Mouse (Mus musculus) mesoderm, embryonic 11.5 days (tissue): ENCODE results near the gene Cntn1.

Experiments used
- DNase-seq: peaks from one replicate; pipeline ENCODE4 v3.0.0-alpha.2; 2012; ENCODE audit warnings: low read depth, low spot score

The Cntn1 gene

DNA sequence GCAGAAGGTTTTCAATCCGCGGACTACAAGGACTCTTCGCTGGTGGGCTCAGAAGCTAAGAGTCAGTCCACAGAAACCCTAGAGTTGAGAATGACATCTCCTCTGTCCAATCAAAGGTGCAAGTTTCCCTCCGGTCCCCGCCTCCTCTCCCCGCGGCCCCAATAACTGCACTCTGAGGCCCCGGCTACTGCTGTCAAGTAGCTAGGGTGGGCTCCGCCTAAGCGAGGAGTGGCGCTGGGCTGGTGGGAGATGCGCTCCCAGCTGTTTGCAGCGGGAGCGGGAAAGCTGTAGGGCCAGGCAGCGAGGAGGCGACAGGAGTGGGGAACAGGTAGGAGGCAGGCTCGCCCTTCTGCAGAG lies at the start of gene Cntn1:
Gene Cntn1 (plus strand): TSS at position 170 of the 357 bp plus-strand sequence.
- DNase-seq, result peak; percentile 92

DNA sequence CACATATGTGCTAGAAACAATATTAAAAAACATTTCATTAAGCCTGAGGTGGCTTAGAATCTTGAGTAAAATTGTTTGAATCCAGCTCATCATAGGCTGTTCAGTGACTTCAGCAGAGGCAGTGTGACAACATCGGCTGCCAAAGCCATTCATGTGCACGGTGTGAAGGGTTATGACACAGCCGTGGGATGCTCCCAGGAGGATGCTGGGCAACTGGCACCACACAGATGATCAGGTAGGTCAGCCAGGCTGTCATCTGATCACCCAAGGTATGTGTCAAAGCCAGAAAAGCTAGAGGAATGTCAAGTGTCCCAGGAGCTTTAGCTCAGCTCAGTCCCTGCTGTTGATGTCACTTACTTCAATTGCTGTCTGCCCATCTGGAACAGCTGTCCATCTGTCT lies 49.5 kb upstream of the Cntn1 start:
- DNase-seq, result no peak

DNA sequence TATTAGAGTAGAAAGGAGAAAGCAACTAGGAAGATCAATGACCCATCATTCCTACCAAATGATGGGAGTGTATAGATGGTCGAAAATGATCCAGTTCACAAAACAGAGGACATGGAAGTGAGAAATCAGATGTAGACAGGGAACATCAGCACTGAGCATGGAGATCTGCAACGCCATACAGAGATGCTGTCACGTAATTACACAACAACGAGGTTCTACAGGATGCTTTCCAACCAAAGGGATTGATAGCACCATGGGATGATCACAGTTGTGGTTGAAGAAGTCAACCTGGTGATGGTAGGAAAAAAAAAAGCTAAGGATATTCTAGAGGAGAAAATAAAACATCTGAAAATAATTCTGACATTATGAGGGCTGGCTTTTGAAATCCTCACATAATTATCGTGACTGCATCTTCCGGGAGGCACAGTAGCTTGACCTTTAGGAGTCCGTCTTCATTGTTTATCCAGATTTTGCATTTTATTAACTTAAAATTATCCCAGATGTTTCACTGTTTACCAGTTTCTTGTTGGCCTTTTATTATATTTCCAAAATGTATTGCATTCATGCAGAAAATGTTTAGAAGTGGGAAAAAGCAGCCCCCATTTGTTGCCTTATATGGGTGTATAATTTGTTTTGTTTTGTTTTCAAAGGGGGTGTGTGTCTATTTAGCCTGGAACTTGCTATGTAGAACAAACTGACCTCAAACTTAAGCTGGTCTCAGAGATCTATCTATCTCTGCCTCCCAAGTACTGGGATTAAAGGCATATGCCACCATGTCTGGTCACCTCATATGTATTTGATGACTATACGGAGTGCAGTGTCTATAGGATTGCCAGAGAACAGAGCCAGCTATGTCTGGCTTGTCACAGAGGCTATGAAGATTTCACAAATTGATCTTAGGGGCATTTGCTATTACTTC lies 38.5 kb upstream of the Cntn1 start:
- no peak for DNase-seq

DNA sequence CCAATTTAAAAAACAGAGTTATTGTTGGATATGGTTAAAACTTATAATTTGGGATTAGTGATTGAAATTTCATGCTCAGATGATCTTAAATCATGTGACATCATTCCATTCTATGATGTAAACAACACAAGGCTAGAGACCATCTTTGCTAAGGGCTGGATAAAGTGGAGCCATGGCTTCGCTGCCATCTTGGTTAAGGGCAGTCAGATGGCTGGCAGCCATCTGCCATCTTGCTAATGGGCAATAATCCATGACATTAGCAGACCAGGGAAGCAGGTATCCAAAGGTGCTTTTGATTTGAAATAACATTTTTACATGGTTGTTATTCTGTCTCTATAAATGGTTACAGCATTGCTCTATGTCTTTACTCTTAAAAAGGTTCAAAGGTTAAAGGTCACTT lies 16.9 kb upstream of the Cntn1 start:
- no peak for DNase-seq

DNA sequence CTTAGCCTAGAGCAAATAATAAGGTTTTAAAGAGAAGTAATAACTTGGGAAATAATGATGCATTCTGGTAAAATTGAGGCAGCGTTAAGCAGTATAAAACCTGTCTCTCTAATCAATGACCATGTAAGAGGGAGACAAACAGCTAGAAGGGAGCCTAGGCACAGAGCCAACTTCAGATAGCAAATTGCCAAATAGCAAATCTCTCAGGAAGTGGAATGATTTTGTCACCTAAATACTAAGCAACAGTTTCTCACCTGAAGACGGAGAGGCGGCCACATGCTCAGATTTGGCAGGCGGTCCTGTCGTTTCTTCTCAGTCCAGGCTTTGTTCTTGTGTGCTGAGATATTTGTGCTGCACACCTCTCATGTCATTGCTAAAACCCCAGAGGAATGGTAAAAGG lies 8.4 kb upstream of the Cntn1 start:
- DNase-seq, result no peak

DNA sequence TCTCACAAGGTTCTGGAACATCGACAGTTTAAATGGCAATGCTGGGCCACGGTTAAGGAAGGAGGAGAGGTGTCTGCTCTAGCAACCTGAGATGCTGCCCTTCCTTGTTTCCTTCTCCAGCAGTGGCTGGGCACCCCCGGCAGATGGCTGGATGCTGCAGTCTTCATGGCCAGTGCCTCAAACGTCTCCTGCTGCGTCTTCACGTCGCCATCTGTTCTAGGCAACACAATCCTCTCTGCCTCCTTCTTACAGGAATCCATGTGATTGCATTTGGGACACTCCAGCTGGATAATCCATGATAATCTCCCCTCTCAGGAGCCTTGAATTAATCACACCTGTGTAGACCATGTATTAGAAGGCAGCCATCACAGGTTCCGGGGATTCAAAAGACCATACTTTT lies 4.9 kb upstream of the Cntn1 start:
- DNase-seq, result no peak

DNA sequence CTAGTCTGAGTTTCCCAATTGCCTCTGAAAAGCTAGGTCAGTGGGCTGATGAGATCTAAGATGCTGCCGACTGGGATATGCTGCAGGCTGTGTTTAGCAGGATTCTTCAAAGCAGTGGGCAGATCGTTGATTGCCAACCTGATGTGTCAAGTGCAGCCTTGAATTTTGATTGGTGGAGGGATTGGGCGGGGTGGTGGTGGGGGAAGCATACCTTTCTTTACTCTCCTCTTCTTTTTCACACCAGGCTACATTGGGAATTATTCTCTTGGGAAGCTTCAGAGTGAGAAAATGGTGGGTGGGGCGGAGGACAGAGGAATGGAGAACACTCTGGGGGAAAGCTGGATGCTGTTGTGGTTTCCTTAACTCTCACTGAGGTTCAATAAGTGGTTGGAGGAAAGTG lies 2.9 kb upstream of the Cntn1 start:
- no peak for DNase-seq

DNA sequence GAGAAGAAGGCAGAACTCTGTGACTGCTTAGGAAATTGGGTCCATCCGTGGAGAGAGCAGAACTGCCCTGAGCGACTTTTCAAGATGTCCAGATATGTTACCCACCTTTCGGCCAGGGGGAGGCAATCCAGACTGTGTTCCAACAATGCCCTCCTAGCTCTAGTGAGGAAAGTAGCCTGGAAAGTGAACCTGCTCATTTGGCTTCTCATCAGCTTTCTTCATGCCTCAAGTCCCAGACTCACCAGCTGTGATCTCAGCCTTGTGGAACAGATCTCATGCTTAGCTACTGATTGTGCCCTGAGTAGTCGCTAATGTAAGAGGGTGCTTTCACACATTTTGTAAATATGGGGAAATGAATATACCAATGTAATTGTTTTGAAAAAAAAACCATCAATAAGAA lies 2.4 kb upstream of the Cntn1 start:
- DNase-seq, result no peak

DNA sequence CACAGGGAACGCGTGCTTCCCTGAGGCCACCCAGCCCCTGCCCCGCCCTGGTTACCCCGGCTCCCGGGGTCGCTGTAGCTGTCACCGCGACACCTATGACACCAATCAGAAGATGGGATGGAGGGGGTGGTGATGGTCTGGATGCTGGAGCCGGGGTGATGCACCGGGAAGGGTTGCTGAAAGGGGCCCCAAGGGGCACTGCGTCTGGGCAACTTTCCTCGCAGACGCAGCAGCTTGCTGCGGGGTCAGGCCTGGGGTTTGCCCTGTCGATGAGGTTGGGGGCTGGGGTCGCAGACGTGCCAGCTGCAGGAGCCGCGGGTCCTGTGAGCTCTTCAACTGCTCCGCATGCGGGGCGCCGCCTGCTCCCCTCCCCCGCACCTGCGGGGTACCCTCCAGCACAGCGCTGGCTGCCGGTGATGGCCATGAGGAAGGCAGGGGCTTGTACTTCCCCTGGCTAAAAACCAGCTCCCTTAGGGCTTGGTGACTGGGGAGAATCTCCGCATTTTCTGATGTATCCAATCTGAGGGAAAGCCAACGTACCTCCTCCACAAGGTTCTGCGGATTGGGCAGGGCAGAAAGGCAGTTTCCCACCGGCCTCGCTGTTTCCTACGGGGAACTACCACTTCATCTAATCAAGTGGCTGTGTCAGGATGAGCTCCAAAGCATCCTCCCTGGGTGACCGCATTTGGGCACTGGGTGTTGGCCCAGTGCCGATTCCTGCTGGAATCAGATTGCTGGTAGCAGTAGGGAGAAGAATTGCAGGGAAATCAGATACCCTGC lies 578 bp downstream of the Cntn1 start:
- DNase-seq, result peak; percentile 12

DNA sequence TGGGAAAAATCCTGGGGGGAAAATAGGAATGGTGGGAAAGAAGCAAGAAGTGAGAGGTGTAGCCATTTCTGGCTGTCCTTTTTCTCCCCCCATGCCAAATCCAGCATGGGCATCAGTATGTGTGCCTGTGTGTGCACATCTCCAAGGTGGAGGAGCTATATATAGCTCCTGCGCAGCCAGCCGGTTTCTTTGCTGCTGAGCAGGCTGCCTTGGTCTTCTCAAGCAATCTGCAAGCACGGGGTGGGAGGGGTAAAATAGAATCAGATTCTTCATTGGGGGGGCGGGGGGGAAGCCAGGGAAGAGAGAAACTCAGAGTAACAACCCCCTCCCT lies 1.1 kb downstream of the Cntn1 start:
- DNase-seq, result no peak

DNA sequence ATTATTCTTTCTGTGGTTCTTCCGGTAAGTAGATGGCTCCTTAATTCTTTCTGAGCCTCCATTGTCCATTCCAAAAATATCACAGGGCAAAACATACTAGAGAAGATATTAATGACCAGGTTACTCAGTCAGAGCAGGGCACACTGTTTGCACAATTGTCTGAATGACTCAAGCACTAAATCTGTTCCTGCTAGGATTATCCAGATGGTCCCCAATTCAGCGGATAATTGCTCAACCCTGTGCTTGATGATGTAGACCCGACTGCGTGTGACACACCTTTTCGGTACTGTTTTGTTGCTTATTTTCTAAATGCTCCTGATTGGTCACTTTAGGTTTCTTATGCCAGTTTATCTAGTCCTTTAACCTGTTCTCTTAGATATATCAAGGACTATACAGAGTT lies 6.6 kb downstream of the Cntn1 start:
- DNase-seq, result no peak

DNA sequence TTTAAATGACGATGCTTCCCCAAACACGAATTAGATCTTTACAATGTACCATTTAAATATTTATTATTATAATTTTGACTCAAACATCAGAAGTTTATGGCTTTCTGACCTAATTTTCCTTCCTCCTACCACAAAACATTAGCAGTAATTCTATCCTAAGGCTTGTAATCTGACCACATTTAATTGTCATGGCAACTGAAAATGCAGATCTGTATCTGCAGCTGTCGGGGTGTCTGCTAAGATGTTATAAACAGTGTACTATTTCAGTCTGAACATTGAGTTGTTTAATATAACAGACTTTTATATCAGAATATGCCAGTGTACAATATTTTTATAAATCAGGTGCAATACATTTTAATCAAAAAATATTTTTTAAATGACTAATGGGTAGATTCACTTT lies 10.0 kb downstream of the Cntn1 start:
- DNase-seq, result peak; percentile 8

DNA sequence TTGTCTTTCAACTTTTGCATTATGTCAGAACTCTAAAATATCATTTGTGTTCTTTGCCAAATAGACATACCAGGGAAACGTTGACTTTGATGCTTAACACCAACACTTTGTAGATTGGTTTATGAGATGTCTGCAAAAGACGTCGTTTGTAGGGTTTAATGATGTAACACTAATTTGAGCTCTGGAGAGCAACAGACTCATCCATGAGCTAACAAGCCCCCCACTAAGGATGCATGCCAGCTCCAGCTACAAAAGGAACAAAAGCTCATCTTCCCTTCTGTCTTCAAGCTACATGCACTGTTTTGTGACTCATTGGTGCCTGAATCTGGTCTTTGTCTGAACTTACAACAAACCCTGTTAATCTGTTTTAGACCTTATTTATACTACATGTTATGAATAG lies 28.5 kb downstream of the Cntn1 start:
- DNase-seq, result no peak

DNA sequence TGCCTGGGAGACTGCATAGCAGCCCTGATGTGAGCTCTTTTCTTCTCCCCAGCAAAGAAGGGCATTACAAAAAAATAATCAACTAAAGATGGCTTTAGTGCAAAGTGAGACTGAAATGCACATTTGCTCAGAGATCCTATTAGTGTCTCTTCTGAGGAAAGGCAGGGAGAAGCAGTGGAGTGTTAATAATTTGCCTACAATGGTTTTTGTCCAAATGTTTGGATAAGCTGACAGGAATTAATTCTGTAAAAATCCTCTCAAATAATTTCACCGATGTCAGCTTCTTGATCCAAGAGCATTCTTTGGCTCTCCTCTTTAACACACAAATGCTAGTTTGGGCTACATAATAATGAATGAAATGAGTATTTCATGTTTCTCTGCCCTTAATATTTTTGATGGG lies 34.9 kb downstream of the Cntn1 start:
- no peak for DNase-seq

DNA sequence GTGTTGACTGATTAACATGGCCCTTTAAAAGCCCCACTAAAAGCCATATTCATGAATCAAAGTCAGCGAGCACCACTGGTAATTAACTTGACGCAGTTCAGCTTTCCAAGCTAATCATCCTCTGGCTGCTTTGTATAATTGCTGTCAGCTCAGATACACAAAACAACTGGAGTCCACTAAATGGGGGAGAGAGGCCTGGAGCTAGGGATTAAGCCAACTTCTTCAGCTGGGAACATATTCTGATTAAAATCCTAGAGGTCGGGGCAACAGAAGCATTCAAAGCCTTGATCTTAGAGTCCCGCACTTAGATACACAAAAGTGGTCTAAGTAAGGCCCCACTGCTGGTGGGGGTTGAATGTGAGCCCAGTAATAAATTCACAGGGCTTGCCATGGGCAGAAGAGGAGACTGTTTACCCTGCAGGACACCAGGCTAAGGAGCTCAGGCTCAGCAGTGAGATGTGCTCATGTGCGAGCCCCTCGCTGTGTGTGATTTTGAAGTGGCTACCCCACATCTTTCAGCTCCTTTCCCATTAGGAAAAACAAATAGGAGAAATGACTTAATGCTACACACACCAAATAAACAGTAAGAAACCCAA lies 36.8 kb downstream of the Cntn1 start:
- DNase-seq, result no peak

DNA sequence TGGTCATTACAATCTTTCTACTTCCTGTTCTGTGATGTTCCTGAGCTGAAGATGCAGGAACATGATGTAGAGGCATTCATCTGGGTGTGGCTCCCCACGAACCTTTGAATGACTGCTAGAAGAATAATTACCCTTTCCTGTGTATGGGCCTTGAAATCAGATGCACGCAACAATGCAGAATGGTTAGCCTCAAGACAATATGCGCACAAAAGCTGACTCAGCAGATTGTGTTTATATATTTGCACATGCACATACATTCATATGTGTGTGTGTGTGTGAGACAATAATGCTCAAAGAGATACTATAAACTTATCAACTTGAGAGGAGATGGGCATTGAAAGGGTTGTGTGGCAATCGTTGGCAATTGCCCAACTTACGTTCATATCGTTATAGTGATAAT lies 39.8 kb downstream of the Cntn1 start:
- no peak for DNase-seq

DNA sequence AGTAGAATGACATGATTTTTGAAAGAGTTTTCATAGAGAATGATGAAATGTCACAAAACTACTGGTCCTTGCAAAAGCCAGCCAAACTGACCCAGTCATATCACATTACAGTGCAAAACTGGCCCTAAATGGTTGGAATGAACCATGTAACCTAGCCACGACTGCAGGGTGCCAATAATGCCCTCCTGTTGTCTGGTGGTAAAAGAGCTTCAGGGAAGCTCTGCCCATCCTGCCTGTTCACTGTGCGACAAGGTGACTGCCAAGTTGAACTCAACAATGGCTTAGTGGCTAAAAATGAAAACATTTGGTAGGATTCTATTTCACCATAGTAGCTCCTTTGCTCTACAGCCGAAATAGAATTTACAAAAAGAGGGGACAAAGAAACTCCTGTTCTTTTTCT lies 41.1 kb downstream of the Cntn1 start:
- DNase-seq, result no peak

DNA sequence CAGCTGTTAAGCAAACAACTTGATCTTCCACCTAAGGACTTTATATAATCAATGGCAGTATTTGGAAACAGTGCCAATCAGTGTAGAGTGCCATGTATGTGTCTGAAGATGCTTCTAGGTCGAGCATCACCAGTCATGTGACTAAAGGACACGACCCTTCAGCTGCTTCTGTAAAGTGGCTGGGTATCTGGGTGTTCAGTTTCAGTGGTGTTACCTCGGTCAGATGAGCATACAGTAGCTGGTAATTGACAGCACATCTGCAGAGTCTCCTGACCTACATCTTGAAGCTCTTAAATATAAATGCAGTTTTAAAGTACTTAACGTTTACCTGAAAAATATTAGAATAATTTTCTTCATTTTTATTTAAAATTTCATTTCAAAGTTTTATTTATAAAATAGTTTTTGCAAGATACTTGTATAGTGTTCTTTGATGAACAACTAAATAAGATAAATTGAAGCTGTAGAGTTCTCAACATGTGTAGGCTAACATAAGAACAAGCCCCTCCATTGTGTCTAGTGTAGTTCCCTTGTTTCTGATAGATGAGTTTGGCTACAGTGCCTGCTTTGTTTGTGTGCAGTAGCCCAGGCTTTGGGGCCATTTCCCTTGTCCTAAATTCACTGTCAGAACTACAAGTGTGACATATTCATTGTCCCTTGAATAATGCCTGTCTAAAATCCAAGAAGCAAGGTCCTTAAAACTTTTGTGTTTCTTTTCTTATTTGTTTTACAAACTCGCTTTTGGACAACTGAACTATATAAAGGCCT lies 48.6 kb downstream of the Cntn1 start:
- peak; percentile 59 for DNase-seq

DNA sequence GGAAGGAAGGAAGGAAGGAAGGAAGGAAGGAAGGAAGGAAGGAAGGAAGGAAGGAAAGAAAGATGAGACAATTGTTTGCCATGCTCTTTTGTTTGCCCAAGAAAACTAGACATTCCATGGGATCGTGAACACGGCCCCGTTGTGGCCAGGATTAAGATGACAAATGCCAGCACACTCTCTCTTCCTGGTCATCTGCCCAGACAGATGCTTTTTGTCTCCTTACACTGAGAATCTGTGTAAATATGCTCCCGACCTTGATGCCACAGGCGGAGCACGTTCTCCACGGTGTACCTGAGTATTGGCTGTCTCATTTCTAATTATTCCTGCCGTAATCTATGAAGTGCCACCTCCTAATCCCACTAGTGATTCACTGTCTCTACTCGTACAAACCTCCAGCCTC lies 51.0 kb downstream of the Cntn1 start:
- no peak for DNase-seq

DNA sequence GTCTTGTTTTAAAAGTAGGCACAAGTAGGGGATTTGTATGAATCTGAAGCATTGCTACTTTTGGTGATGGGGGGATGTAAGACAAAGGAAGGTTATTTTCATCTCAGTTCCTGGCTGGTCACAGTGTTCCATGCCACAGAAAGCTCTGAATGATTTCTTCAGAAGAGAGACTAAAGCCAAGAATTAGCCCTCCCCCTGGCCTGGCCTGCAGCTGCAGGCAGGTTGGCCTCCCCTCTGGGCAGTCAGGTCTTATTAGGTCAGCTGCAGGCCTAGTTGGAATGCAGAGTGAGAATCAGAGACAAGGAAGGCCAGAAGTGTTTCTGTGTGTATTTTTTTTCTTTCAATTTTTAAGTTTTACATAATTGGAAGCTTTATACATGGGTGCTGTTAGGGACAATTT lies 61.5 kb downstream of the Cntn1 start:
- DNase-seq, result no peak

DNA sequence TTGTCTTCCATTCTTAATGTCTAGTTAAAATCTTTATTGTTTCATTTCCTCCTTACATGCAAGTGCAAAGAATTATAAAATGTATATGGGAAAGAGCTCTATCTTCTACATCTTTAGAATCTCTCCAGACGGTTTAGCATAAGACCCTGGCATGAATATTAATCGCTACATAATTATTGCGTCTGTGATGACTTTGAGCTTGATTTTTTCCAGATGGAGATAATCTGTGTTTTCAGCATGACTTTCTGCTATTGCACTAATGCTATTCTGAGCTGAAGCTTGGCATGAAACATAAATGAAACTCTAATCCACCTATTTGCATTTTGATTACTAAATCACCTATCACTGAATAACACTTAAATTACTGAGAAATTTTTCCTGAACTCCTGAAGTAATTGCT lies 82.0 kb downstream of the Cntn1 start:
- no peak for DNase-seq

DNA sequence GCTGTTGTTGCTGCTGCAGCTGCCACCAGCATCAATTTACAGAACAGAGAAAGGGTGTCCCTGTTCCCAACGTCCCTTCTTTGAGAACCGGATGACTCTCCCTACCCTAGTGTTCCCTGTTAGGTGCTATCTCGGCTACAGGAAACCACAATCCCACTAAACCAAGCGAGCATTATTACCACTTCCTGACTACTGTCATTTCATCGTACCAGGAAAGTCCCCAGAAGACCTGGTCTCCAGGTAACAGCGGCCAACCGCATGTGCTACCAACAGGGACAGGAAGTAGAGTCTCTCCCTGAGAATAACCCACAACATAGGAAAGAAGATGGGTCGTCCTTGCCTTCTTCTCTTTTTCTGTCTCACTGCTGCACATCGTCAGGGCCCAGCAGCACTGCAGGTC lies 83.3 kb downstream of the Cntn1 start:
- DNase-seq, result no peak
